Mouse (Mus musculus) cerebellum, adult 9-11 months (tissue): ENCODE results near the gene Hist1h4i.

Source experiments
- DNase-seq: peaks from one replicate; pipeline ENCODE4 v3.0.0; 2022

The Hist1h4i gene

GRCm38 (mm10) chr13:22036149-22036956 lies 4.8 kb downstream of the Hist1h4i start:
- no peak for DNase-seq

GRCm38 (mm10) chr13:22035267-22036148 lies 5.7 kb downstream of the Hist1h4i start, which contains the start of the genes Hist1h2ah and Hist1h2bk:
Hist1h2ah (minus strand) TSS chr13:22035568.
Hist1h2bk (plus strand) TSS chr13:22035870.
- DNase-seq = peak; percentile 86

GRCm38 (mm10) chr13:22034443-22035266 lies 6.5 kb downstream of the Hist1h4i start:
- DNase-seq = no peak

- DNase-seq = no peak
Observed at GRCm38 (mm10) chr13:22033741-22034442, 7.3 kb downstream of the Hist1h4i start.

- no peak for DNase-seq
Observed at GRCm38 (mm10) chr13:22030493-22030892, 10.7 kb downstream of the Hist1h4i start.

- DNase-seq = no peak
Observed at GRCm38 (mm10) chr13:22029928-22030327, 11.2 kb downstream of the Hist1h4i start.

GRCm38 (mm10) chr13:22028673-22029460 lies 12.3 kb downstream of the Hist1h4i start:
- peak; percentile 93 for DNase-seq

- peak; percentile 62 for DNase-seq
Observed at GRCm38 (mm10) chr13:22026058-22027031, 14.8 kb downstream of the Hist1h4i start.

GRCm38 (mm10) chr13:22022241-22022640 lies 18.9 kb downstream of the Hist1h4i start:
- peak; percentile 67 for DNase-seq

GRCm38 (mm10) chr13:22021581-22021980 lies 19.6 kb downstream of the Hist1h4i start:
- DNase-seq = no peak

GRCm38 (mm10) chr13:22020901-22021339 lies 20.2 kb downstream of the Hist1h4i start:
- no peak for DNase-seq

- DNase-seq = no peak
Observed at GRCm38 (mm10) chr13:22019934-22020835, 21.0 kb downstream of the Hist1h4i start.

GRCm38 (mm10) chr13:22015479-22016450 lies 25.4 kb downstream of the Hist1h4i start:
- peak; percentile 41 for DNase-seq

GRCm38 (mm10) chr13:22014411-22014845 lies 26.7 kb downstream of the Hist1h4i start:
- no peak for DNase-seq

- DNase-seq = no peak
Observed at GRCm38 (mm10) chr13:22013716-22014115, 27.4 kb downstream of the Hist1h4i start.

- DNase-seq = no peak
Observed at GRCm38 (mm10) chr13:22009642-22010041, 31.5 kb downstream of the Hist1h4i start, which contains the start of gene Prss16. Prss16 (minus strand) TSS chr13:22009742.

GRCm38 (mm10) chr13:22008707-22009106 lies 32.5 kb downstream of the Hist1h4i start:
- DNase-seq = no peak
